Mouse (Mus musculus): ENCODE results near the gene Net1. TPM values are rescaled to one million over a fixed set of nuclear protein-coding genes. Genes with fewer than 3 reads are reported as not detected.

The Net1 gene
- 16.8 and 64.6 TPM in 2 replicates for polyA plus RNA-seq (2012; rRNA removed)

DNA sequence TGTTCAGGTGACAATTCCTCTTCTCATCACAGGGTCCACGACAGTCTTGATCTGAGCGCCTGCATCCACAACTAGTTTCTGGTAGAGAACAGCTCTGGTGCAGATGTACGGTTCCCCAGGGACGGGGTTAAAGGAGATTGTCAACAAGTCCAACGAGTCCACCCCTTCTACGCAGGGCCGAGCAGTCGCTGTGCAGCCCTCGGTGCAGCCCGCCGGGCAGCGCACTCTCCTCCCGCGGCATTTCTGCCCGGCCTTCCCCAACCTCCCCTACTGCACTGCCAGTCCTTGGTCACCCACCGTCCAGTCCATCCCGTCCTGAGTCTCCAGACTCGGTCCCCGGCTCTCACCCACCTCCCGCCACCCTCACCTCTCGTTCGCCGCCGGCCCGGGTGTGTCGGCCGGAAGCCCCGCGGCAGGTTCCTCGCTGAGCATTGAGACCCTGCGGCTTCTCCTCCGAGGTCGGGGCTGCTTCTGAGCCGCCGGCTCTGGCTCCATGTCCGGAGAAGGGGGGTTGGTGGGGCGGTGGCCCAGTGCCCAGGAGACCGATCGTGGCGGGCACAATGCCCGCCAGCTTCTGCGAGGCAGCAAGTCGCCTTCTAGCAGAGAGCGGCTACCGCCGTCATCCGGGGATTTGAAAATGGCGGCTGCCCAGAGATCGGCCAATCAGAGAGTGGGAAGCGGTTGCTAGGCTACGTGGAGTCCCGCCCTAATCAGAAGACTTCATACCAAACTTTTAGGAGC is at the start of gene Net1, which contains the start of gene Tubal3:
Gene Net1 (minus strand): TSS at position 650 of the 741 bp plus-strand sequence.
Gene Tubal3 (plus strand): TSS at position 704 of the 741 bp plus-strand sequence.
- Histone ChIP-seq H3K4me1 (ENCODE audit: control insufficient read depth, insufficient read depth, insufficient read length, low read length) (no peaks in the 10 kb centered on the region; the same call in 1 of the 2 replicates), H3K27me3 (ENCODE audit: control insufficient read depth, insufficient read depth, low read length) (no peaks in the 10 kb centered on the region), H3K36me3 (ENCODE audit: control insufficient read depth, insufficient read depth, low read length) (no peaks in the 10 kb centered on the region; the same call in 1 of the 2 replicates), H3K27ac (ENCODE audit: insufficient read depth, low read depth, low read length) (no peak within 1 kb of the TSS), H3K4me3 (ENCODE audit: low read depth, low read length) (peak within 1 kb of the TSS; percentile 91)
- TF ChIP-seq POLR2A (IDR thresholded peaks at IDR 0.05; ENCODE audit: low read depth, low read length) (peak; percentile 28; the same call in 1 of the 2 replicates), CTCF (IDR thresholded peaks at IDR 0.05; ENCODE audit: extremely low read depth, insufficient read length, insufficient replicate concordance, low read depth, low read length) (no peak)
- WGBS, result under 1% methylated on average over 52 of the region's 52 CpGs

DNA sequence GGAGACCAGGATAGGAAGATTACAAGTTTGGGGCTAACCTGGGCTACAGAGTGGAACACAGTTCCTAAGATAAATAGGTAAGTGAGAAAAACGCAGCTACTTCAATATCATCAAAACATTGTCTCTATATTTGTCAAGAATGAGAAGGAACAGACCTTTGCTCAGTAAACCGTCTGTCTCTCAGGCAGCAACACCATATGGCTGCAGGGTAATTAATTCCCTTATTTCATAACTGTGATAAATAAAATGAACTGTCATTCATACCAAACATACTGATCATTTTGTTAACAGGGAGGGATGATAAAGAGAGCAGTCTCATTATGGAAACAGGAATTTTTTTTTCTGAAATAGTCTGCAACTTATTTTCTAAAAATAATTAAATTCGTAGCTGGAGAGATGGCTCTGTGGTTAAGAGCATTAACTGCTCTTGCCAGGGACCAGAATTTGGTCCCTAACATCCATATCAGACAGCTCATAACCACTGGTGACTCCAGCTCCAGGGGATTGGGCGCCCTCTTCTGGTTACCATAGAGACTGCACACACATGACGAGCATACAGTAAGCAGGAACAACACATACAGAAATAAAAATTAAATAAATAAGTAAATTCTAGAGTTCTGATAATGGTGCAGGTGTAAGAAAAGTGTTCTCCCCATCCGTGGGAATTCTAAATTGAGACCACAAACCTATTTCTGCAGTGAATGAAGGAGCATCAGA is 33.3 kb upstream of the Net1 start:
- Histone ChIP-seq H3K27ac (ENCODE audit: insufficient read depth, low read depth, low read length) (no peak overlapping the region), H3K27me3 (ENCODE audit: control insufficient read depth, insufficient read depth, low read length) (no peaks in the 10 kb centered on the region), H3K4me3 (ENCODE audit: low read depth, low read length) (no peak overlapping the region), H3K36me3 (ENCODE audit: control insufficient read depth, insufficient read depth, low read length) (no peaks in the 10 kb centered on the region), H3K4me1 (ENCODE audit: control insufficient read depth, insufficient read depth, insufficient read length, low read length) (no peaks in the 10 kb centered on the region)
- no peak for TF ChIP-seq POLR2A (IDR thresholded peaks at IDR 0.05; ENCODE audit: low read depth, low read length)
- TF ChIP-seq CTCF (IDR thresholded peaks at IDR 0.05; ENCODE audit: extremely low read depth, insufficient read length, insufficient replicate concordance, low read depth, low read length), result peak; percentile 26; the same call in 1 of the 2 replicates
- 82% methylated on average over 6 of the region's 6 CpGs for WGBS

DNA sequence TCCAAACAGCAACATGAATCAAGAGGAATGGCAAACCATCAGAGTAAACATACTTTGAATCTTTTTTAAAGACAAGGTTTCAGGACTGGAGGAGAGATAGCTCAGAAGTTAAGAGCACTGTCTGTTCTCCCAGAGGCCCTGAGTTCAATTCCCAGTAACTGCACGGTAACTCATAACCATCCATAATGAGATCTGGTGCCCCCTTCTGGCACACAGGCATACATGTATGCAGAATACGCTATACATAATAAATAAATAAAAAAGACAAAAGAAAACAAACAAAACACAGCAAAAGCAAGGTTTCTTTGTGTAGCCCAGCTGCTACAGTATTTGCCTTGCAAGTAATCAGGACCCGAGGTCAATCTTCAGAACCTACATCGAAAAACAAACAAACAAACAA is 31.5 kb upstream of the Net1 start:
- Histone ChIP-seq H3K36me3 (ENCODE audit: control insufficient read depth, insufficient read depth, low read length) (no peaks in the 10 kb centered on the region), H3K4me1 (ENCODE audit: control insufficient read depth, insufficient read depth, insufficient read length, low read length) (peaks cover 5% of the 10 kb centered on the region; the same call in 1 of the 2 replicates), H3K27me3 (ENCODE audit: control insufficient read depth, insufficient read depth, low read length) (no peaks in the 10 kb centered on the region), H3K4me3 (ENCODE audit: low read depth, low read length) (no peak overlapping the region), H3K27ac (ENCODE audit: insufficient read depth, low read depth, low read length) (no peak overlapping the region)
- TF ChIP-seq POLR2A (IDR thresholded peaks at IDR 0.05; ENCODE audit: low read depth, low read length) (no peak), CTCF (IDR thresholded peaks at IDR 0.05; ENCODE audit: extremely low read depth, insufficient read length, insufficient replicate concordance, low read depth, low read length) (no peak)
- WGBS, result 86% methylated on average over 4 of the region's 4 CpGs

DNA sequence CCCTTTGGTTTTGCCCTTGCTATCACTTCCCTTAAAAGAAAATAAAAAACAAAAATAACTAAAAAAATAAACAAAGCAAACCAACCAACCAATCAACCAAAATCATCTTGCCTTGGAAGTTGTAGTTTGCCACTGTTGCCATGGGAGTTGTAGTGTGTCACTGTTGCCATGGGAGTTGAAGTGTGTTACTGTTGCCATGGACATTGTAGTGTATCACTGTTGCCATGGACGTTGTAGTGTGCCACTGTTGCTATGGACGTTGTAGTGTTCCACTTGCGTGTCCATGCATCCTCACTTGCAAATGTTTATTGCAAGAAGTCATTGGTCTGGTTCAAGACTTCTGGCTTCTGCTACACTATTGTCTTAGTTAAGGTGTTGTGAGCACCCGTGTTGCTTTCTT is 29.2 kb upstream of the Net1 start:
- TF ChIP-seq CTCF (IDR thresholded peaks at IDR 0.05; ENCODE audit: extremely low read depth, insufficient read length, insufficient replicate concordance, low read depth, low read length) (no peak), POLR2A (IDR thresholded peaks at IDR 0.05; ENCODE audit: low read depth, low read length) (no peak)
- Histone ChIP-seq H3K27me3 (ENCODE audit: control insufficient read depth, insufficient read depth, low read length) (no peaks in the 10 kb centered on the region), H3K4me3 (ENCODE audit: low read depth, low read length) (no peak overlapping the region), H3K27ac (ENCODE audit: insufficient read depth, low read depth, low read length) (no peak overlapping the region), H3K4me1 (ENCODE audit: control insufficient read depth, insufficient read depth, insufficient read length, low read length) (peaks cover 7% of the 10 kb centered on the region; the same call in 1 of the 2 replicates), H3K36me3 (ENCODE audit: control insufficient read depth, insufficient read depth, low read length) (no peaks in the 10 kb centered on the region)
- 81% methylated on average over 4 of the region's 4 CpGs for WGBS

DNA sequence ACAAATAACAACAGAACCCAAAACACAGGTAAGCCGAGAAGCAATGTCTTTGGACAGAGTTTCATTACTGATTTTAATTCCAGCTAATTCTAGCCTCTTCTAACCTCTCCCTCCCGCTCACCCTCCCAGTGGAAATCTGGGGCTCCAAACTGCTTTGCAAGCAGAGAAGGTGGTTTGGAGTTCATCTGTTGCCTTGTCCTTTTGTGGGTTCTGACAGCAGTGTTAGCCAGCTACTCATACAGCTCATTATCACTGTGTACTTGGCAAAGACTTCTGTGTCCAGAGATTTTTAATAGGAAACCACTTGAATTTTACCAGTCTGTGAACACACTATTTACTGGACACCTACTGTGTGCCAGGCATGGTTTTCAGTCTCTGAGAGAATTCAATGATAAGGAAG is 27.2 kb upstream of the Net1 start, which contains the start of gene Ucn3:
Gene Ucn3 (minus strand): TSS at position 101 of the 400 bp plus-strand sequence.
- Histone ChIP-seq H3K27me3 (ENCODE audit: control insufficient read depth, insufficient read depth, low read length) (no peaks in the 10 kb centered on the region), H3K27ac (ENCODE audit: insufficient read depth, low read depth, low read length) (no peak within 1 kb of the TSS), H3K4me1 (ENCODE audit: control insufficient read depth, insufficient read depth, insufficient read length, low read length) (peaks cover 7% of the 10 kb centered on the region; the same call in 1 of the 2 replicates), H3K36me3 (ENCODE audit: control insufficient read depth, insufficient read depth, low read length) (no peaks in the 10 kb centered on the region), H3K4me3 (ENCODE audit: low read depth, low read length) (no peak within 1 kb of the TSS)
- 64% methylated on average over 2 of the region's 2 CpGs for WGBS
- TF ChIP-seq CTCF (IDR thresholded peaks at IDR 0.05; ENCODE audit: extremely low read depth, insufficient read length, insufficient replicate concordance, low read depth, low read length) (no peak), POLR2A (IDR thresholded peaks at IDR 0.05; ENCODE audit: low read depth, low read length) (no peak)

DNA sequence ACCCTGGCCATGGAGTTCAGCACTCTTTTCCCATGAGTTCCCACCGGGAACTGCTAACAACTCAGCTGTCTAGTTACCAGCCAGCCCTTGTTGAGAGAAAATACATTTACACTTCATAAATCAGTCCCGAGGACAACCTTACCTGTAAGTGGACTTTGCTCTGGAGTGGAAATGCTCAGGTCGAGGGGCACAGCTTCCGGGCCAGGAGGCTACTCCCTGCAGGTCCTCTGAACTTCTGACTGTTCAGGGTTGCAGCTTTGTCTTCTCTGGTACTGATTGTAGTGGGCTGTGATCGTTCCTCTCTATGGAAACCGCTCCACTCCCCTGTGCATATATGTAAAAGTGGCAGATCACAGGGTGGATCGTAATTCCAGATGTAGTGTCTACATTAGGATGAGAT is 26.7 kb upstream of the Net1 start:
- no peaks in the 10 kb centered on the region for H3K27me3 ChIP-seq (ENCODE audit: control insufficient read depth, insufficient read depth, low read length)
- no peak overlapping the region for H3K27ac ChIP-seq (ENCODE audit: insufficient read depth, low read depth, low read length)
- no peak for TF ChIP-seq CTCF (IDR thresholded peaks at IDR 0.05; ENCODE audit: extremely low read depth, insufficient read length, insufficient replicate concordance, low read depth, low read length)
- TF ChIP-seq POLR2A (IDR thresholded peaks at IDR 0.05; ENCODE audit: low read depth, low read length), result no peak
- H3K4me1 ChIP-seq (ENCODE audit: control insufficient read depth, insufficient read depth, insufficient read length, low read length), result peaks cover 7% of the 10 kb centered on the region; the same call in 1 of the 2 replicates
- WGBS, result 34% methylated on average over 7 of the region's 7 CpGs
- H3K36me3 ChIP-seq (ENCODE audit: control insufficient read depth, insufficient read depth, low read length), result no peaks in the 10 kb centered on the region
- no peak overlapping the region for H3K4me3 ChIP-seq (ENCODE audit: low read depth, low read length)

DNA sequence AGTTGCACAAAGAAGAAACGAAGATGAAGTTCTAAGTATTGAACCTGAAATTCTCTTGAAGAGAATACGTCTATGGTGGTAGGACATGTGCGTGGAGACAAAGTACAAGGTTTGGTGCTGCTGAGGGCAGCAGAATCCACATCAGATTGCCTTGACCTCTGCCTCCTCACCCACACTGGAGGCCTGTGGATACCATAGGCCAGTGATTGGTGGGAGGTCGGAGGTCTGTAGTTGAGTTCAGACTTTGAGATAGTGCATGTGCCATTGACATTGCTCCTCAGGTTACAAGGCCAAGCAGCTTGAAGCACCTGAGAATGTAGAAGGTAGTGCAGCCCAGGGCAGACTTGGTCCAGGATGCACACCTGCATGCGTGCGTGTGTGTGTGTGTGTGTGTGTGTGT is 8.0 kb upstream of the Net1 start:
- TF ChIP-seq CTCF (IDR thresholded peaks at IDR 0.05; ENCODE audit: extremely low read depth, insufficient read length, insufficient replicate concordance, low read depth, low read length) (no peak), POLR2A (IDR thresholded peaks at IDR 0.05; ENCODE audit: low read depth, low read length) (no peak)
- Histone ChIP-seq H3K27me3 (ENCODE audit: control insufficient read depth, insufficient read depth, low read length) (no peaks in the 10 kb centered on the region), H3K36me3 (ENCODE audit: control insufficient read depth, insufficient read depth, low read length) (peaks cover 9% of the 10 kb centered on the region; the same call in 1 of the 2 replicates), H3K27ac (ENCODE audit: insufficient read depth, low read depth, low read length) (peak overlapping the region; percentile 80), H3K4me1 (ENCODE audit: control insufficient read depth, insufficient read depth, insufficient read length, low read length) (peaks cover 2% of the 10 kb centered on the region; the same call in 1 of the 2 replicates), H3K4me3 (ENCODE audit: low read depth, low read length) (peak overlapping the region; percentile 46)
- 46% methylated on average over 6 of the region's 6 CpGs for WGBS

All from small intestine, adult 2 months (tissue).